Mouse (Mus musculus) megakaryocyte-erythroid progenitor cell, adult 5-6 weeks (primary cell): ENCODE results near the gene Ptprd. TPM values are rescaled to one million over a fixed set of nuclear protein-coding genes. Genes with fewer than 3 reads are reported as not detected.

Experiments used
- ATAC-seq: replicated peaks from 2 replicates; pipeline ENCODE4 v1.8.0; 2016; ENCODE audit warnings: mild to moderate bottlenecking, inconsistent platforms; ENCODE audit not compliant: severe bottlenecking, poor library complexity, low FRiP score, low TSS enrichment
- total RNA-seq, 2 experiments: library from RNA; stranded (forward) in 1 of 2; stranded (reverse) in 1 of 2; fragments of 200-1000, 215-1000 nt in 1 of 2; fragments of >200 nt in 1 of 2; fragmentation: Nextera tagmentation in 1 of 2; gene quantifications; 2 replicates each; pipeline ENCODE4 v1.2.3; 2014 to 2017

The Ptprd gene
- total RNA-seq, 2 experiments from 2014 or later: not detected

- no peak for ATAC-seq
Observed at GRCm38 (mm10) chr4:77640022-77640421, 571.7 kb downstream of the Ptprd start.

DNA sequence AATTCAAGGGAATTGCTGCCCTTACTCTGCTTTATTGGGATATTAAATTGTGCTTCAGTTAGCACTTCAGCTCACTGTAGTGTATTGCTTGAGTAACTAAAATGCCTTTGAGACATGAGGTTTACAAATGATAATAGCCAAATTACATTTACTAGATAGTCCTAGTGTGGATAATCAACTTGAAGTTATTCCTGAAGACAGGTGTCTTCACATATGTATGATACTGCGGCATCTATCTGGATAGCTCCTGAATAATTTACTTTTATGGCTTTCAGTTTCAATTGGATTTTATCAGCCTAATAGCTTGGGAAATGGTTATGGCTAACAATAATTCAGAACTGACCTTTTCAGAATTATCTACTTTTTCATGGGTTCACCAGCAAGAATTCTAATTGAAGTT, 598.6 kb downstream of the Ptprd start:
- ATAC-seq: no peak

- ATAC-seq: no peak
Observed at GRCm38 (mm10) chr4:77586624-77587023, 625.1 kb downstream of the Ptprd start.

DNA sequence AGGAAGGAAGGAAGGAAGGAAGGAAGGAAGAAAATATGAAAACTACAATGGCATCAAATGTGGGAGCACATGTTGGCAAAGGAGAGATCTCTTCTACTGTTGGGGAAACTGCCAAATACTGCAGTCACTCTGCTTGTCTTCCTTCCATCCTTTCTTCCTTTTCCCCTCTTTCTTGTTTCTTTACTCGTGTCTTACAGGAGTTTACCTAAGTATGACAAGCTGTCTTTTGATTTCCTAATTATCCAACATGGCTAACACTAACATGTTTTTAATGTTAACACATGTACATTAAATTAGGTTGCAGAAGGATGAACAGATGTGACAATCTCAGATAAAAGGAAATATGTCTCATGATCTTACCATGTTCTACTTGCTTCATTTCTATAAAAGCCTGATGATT, 625.5 kb downstream of the Ptprd start:
- ATAC-seq: no peak

GRCm38 (mm10) chr4:77558404-77559202, 653.2 kb downstream of the Ptprd start:
- peak; percentile 78; the same call in 1 of the 2 replicates for ATAC-seq

DNA sequence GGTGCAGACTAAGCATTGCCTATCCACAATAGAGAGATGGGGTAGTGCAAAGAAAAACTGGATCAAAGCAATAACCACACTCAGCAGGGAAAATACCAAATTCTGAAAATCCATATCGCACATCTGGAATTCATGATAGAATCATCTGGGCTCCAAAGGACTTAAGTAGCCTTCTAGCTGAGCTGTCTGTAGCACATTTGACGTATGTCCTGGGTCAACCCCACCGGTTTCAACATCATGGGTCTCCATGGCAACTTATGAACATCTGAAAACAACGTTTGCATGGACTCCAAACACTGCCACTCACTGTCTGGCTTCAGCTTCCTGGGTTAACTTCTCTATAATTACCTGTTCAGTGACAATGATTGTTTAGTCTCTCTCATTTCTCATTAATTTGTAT, 655.9 kb downstream of the Ptprd start:
- no peak for ATAC-seq

DNA sequence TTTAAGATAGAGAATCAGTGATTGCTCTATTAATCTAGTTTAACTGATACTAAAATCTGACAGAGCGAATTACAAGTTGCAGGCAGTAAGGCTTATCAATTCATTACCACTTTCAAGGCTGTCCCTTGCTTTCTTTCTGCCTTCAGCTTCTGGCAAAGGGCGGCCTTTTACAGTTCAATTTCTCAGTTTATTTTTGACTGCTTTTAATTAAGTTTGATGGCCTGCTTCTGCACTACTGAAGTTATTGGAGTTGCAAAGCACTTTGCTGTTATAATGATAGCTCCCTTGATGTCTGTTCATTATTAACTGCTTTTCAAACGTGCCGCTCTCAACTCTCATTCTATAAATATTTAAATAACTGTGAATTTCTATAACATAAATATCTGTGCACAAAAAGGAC, 673.9 kb downstream of the Ptprd start:
- ATAC-seq: no peak

DNA sequence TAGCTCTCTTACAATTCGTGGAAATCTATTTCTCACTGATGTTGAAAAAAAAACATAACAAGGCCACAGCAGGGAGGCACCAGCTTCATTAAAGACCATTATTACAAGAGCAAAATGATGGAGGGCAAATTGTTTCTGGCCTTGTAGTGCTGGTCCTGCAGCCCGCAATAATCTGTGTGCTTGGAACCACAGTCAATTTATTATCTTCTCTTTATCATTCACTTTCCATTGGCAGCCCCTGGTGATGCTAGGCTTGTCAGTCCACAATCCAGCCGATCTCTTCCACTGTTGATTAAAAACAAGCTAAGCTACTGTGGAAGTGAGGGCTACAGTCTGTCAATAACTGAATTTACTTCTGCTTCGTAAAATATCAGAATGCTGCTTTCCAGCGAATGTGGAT, 674.4 kb downstream of the Ptprd start:
- ATAC-seq: no peak

GRCm38 (mm10) chr4:77535601-77536000, 676.2 kb downstream of the Ptprd start:
- no peak for ATAC-seq

DNA sequence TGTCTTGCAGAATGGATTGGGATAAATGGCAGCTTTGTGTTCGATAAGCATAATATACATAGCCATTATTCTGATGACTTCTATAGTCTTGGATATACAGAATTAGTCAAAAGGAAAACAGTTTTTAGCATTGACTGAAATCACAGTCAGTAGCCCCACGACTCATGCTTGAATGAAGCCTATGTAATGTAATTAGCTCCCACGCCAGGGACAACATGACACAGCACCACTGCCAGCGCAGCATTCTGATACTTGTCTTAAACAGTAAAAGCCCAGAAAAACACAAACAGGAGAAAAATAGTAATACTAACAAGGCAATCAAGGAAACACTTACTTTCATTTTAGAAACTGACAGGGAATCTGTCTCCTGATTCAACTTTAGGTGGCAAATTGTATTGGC, 677.2 kb downstream of the Ptprd start:
- ATAC-seq: no peak

DNA sequence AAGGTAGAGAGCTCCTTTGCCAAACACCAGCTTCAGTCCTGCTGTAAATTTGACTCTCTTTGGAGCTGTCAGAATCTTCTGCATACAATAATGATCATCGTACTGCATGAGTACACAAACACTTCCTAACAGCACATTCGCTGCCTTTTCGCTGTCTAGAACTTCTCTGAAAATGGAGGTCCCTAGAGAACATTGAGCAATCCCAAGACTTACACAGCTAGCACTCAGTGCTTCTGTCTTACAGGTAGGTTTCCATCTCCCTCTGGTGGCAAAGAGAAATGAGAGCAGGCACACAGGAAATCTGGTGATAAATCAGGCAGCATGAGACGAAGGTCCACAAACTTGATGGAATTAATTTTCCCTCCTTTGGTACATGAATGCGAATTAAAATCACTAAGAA, 692.6 kb downstream of the Ptprd start:
- ATAC-seq: 0 out of 2 replicates have a peak, but pooled peaks have one; percentile 50

GRCm38 (mm10) chr4:77513914-77514628, 697.7 kb downstream of the Ptprd start:
- ATAC-seq: no peak

GRCm38 (mm10) chr4:77513041-77513440, 698.7 kb downstream of the Ptprd start:
- ATAC-seq: no peak

DNA sequence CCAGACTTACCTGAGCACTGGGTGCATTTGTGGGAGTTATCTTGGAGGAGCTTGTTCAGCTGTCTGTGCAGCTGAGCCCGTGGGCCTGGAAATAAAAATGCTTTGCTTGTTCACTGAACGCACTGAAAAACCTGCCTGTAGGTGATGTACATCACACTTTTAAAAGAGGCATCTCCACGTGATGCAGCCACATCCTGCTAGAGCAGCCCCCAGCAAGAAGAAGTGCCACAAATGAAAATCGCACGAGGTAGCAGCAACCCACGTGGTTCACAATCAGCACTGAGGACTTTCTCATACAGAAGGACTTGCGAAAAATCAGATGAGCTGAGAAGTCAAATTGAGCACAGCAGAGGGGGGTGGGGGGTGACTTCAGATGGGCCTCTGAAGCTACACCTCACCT, 757.7 kb downstream of the Ptprd start:
- ATAC-seq: no peak

- ATAC-seq: no peak
Observed at GRCm38 (mm10) chr4:77399146-77399545, 812.6 kb downstream of the Ptprd start.

GRCm38 (mm10) chr4:77361728-77362127, 850.0 kb downstream of the Ptprd start:
- ATAC-seq: no peak

GRCm38 (mm10) chr4:77327198-77327597, 884.6 kb downstream of the Ptprd start:
- no peak for ATAC-seq

DNA sequence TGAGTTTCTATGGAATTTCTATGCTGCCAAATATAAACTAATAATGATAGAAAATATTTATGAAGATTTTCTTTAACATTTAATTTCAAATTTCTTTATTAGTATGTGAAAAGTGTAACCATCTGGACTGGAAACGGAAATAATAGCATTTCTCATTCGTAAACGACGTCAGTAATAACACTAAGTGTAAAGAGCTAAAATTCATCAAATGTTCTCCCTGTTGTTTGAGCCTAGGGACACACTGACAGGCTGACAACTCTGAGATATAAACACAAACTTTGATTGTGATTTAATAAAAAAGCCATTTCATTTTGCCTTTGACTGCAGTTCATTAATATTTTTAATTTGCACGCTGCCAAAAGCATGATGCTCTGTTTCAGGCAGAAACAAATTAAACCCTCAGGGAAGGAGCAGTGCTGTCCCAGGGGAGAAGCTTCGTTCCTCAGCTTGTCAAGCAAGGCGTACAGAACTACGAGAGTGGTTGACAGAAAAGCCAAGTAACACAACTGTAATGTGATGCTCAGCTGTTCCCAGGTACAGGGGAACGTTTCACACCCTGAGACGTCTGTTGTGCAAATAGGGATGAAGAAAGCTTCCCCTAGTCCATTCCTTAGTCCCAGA, 894.6 kb downstream of the Ptprd start:
- ATAC-seq: no peak

GRCm38 (mm10) chr4:77316644-77317043, 895.1 kb downstream of the Ptprd start:
- no peak for ATAC-seq

GRCm38 (mm10) chr4:77310127-77310788, 901.5 kb downstream of the Ptprd start:
- no peak for ATAC-seq
